Mouse (Mus musculus) C2C12 (cell line): ENCODE data around the gene Itga11.

ENCODE experiments used
- CEBPB ChIP-seq: IDR thresholded peaks from one replicate; pipeline ENCODE4 v1.6.1; 2011; ENCODE audit warnings: low read depth, mild to moderate bottlenecking, control low read depth, moderate library complexity
- CTCF ChIP-seq: IDR thresholded peaks from one replicate; pipeline ENCODE4 v1.5.1; 2011; ENCODE audit not compliant: control insufficient read depth, insufficient read depth, insufficient read length
- FOSL1 ChIP-seq: IDR thresholded peaks from one replicate; pipeline ENCODE4 v1.8.0; 2011; ENCODE audit warnings: mild to moderate bottlenecking, low read length; ENCODE audit not compliant: poor library complexity, insufficient read depth, severe bottlenecking
- MAX ChIP-seq: IDR thresholded peaks from one replicate; pipeline ENCODE4 v1.6.1; 2011; ENCODE audit warnings: mild to moderate bottlenecking, control low read depth
- MYOD1 ChIP-seq: IDR thresholded peaks from one replicate; pipeline ENCODE4 v1.6.1; 2011; ENCODE audit warnings: low read depth; ENCODE audit not compliant: control insufficient read depth, insufficient read length
- MYOG ChIP-seq: IDR thresholded peaks from one replicate; pipeline ENCODE4 v1.6.1; 2011; ENCODE audit not compliant: control insufficient read depth, insufficient read length; ENCODE audit errors: extremely low read depth
- USF1 ChIP-seq: IDR thresholded peaks from one replicate; pipeline ENCODE4 v1.6.1; 2011; ENCODE audit warnings: low read depth, mild to moderate bottlenecking, control low read depth, moderate library complexity

DNA sequence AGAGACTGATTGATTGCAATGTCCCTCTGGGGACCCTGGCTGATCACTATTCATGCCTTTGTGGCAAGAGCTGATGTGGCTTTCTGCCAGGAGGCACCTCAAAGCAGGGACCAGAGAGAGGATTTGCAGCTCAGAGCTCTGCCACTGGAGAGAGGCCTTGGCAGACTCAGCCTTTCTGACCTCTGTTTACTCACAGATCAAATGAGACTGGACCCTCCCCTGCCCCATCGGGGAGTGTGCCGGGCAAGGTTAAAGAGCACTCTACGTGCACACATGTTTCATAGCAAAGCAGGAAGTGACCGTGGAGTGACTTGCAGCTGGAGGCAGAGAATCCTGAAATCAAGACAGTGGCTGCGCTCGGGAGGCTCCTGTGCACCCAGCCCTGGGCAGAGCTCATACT is 30.2 kb downstream of the Itga11 start:
- TF ChIP-seq CTCF (no peak), MAX (no peak), MYOD1 (no peak), USF1 (no peak), CEBPB (no peak), MYOG (no peak), FOSL1 (no peak)
